Mouse (Mus musculus) midbrain, postnatal 0 days (tissue): Measurements from ENCODE around the gene Lrrc58. TPM values are rescaled to one million over a fixed set of nuclear protein-coding genes. Genes with fewer than 3 reads are reported as not detected.

ENCODE experiments used
- ATAC-seq: fragments of 200-750 bp; cut with Nextera tagmentation; 2 replicates; pipeline ENCODE4 v1.8.0; 2017; ENCODE audit warnings: moderate number of reproducible peaks, mild to moderate bottlenecking, moderate TSS enrichment, moderate library complexity; ENCODE audit not compliant: low FRiP score
- DNase-seq: peaks from one replicate; pipeline ENCODE4 v3.0.0-alpha.2; 2015; ENCODE audit warnings: low spot score
- H3K27ac ChIP-seq: fragments of 300-500 bp; sonication (generic); 2 replicates; pipeline ENCODE4 v1.5.1; 2014; ENCODE audit warnings: low read depth, mild to moderate bottlenecking, low read length, mixed read lengths
- H3K27me3 ChIP-seq: fragments of 300-500 bp; sonication (generic); 2 replicates; pipeline ENCODE4 v1.6.1; 2014; ENCODE audit warnings: low read length, control low read depth, mixed read lengths; ENCODE audit not compliant: insufficient read depth
- H3K36me3 ChIP-seq: fragments of 300-500 bp; sonication (generic); 2 replicates; pipeline ENCODE4 v1.6.1; 2014; ENCODE audit warnings: low read length, control low read depth, mixed read lengths; ENCODE audit not compliant: insufficient read depth
- H3K4me1 ChIP-seq: fragments of 300-500 bp; sonication (generic); 2 replicates; pipeline ENCODE4 v1.6.1; 2014; ENCODE audit warnings: mild to moderate bottlenecking, control low read depth, antibody characterized with exemption, low read length, mixed read lengths; ENCODE audit not compliant: insufficient read depth
- H3K4me2 ChIP-seq: fragments of 300-500 bp; sonication (generic); 2 replicates; pipeline ENCODE4 v1.6.1; 2014; ENCODE audit warnings: low read depth, mild to moderate bottlenecking, low read length, mixed read lengths; ENCODE audit not compliant: poor library complexity, severe bottlenecking
- H3K4me3 ChIP-seq: fragments of 300-500 bp; sonication (generic); 2 replicates; pipeline ENCODE4 v1.5.1; 2014; ENCODE audit warnings: low read depth, mild to moderate bottlenecking, low read length, moderate library complexity
- H3K9ac ChIP-seq: fragments of 300-500 bp; sonication (generic); replicated peaks from 2 replicates; pipeline ENCODE4 v1.6.1; 2014; ENCODE audit warnings: mild to moderate bottlenecking, low read length, moderate library complexity, mixed read lengths; ENCODE audit not compliant: poor library complexity, severe bottlenecking
- H3K9me3 ChIP-seq: fragments of 300-500 bp; sonication (generic); 2 replicates; pipeline ENCODE4 v1.6.1; 2016; ENCODE audit warnings: low read length, control low read depth
- CTCF ChIP-seq: IDR thresholded peaks from 2 replicates; pipeline ENCODE4 v1.5.1; 2016; ENCODE audit warnings: antibody characterized with exemption, mild to moderate bottlenecking
- WGBS: fragments of 180-500 bp; shearing (Covaris S2); extraction: QIAGEN DNeasy Blood & Tissue Kit; methylation state at CpG from one replicate; pipeline ENCODE4 v1.1.7; 2014; 5-methylcytosine and 5-hydroxymethylcytosine counted together
- polyA plus RNA-seq: library from polyadenylated mRNA; unstranded; fragments of >200 nt; fragmentation: Nextera tagmentation; extraction: Ambion mirVana; gene quantifications from 2 replicates; pipeline ENCODE4 v1.2.1, GENCODE M21; 2015
- total RNA-seq: library from RNA; depleted of rRNA; stranded (reverse); fragments of >200 nt; gene quantifications from 2 replicates; pipeline ENCODE4 v1.2.3, GENCODE M21; 2014

Lrrc58 gene
- total and polyA plus RNA-seq, 2 experiments from 2014 or later, result 46.1 to 88.2 TPM

GRCm38 (mm10) chr16:37842439-37842838 lies 25.8 kb upstream of the Lrrc58 start:
- Histone ChIP-seq H3K27me3 (no peaks in the 10 kb centered on the region), H3K4me2 (no peak overlapping the region), H3K9me3 (no peaks in the 10 kb centered on the region), H3K4me3 (no peak overlapping the region), H3K4me1 (no peaks in the 10 kb centered on the region), H3K36me3 (no peaks in the 10 kb centered on the region), H3K27ac (no peak overlapping the region), H3K9ac (no peak overlapping the region)
- ATAC-seq (no peak), DNase-seq (no peak)
- TF ChIP-seq CTCF, result no peak
- WGBS, result 78% methylated on average over 2 of the region's 2 CpGs

GRCm38 (mm10) chr16:37843740-37844139 lies 24.4 kb upstream of the Lrrc58 start:
- ATAC-seq, result no peak
- H3K27me3 ChIP-seq, result no peaks in the 10 kb centered on the region
- H3K4me2 ChIP-seq, result no peak overlapping the region
- no peak overlapping the region for H3K9ac ChIP-seq
- no peaks in the 10 kb centered on the region for H3K9me3 ChIP-seq
- no peak overlapping the region for H3K27ac ChIP-seq
- H3K4me3 ChIP-seq, result no peak overlapping the region
- TF ChIP-seq CTCF, result no peak
- 91% methylated on average over 12 of the region's 12 CpGs for WGBS
- H3K4me1 ChIP-seq, result no peaks in the 10 kb centered on the region
- no peaks in the 10 kb centered on the region for H3K36me3 ChIP-seq
- no peak for DNase-seq

GRCm38 (mm10) chr16:37845202-37845925 lies 22.8 kb upstream of the Lrrc58 start:
- 87% methylated on average over 7 of the region's 7 CpGs for WGBS
- Histone ChIP-seq H3K27me3 (no peaks in the 10 kb centered on the region), H3K4me1 (no peaks in the 10 kb centered on the region), H3K9ac (no peak overlapping the region), H3K4me3 (no peak overlapping the region), H3K9me3 (no peaks in the 10 kb centered on the region), H3K36me3 (no peaks in the 10 kb centered on the region), H3K27ac (no peak overlapping the region), H3K4me2 (no peak overlapping the region)
- no peak for DNase-seq
- ATAC-seq, result no peak
- TF ChIP-seq CTCF, result no peak

GRCm38 (mm10) chr16:37847081-37847480 lies 21.1 kb upstream of the Lrrc58 start:
- no peaks in the 10 kb centered on the region for H3K9me3 ChIP-seq
- no peak for TF ChIP-seq CTCF
- H3K4me1 ChIP-seq, result no peaks in the 10 kb centered on the region
- 88% methylated on average over 3 of the region's 3 CpGs for WGBS
- no peak overlapping the region for H3K27ac ChIP-seq
- H3K36me3 ChIP-seq, result no peaks in the 10 kb centered on the region
- no peak overlapping the region for H3K9ac ChIP-seq
- DNase-seq (no peak), ATAC-seq (no peak)
- no peak overlapping the region for H3K4me3 ChIP-seq
- H3K27me3 ChIP-seq, result no peaks in the 10 kb centered on the region
- H3K4me2 ChIP-seq, result no peak overlapping the region

- no peak overlapping the region for H3K4me2 ChIP-seq
- H3K27ac ChIP-seq, result no peak overlapping the region
- DNase-seq (no peak), ATAC-seq (no peak)
- H3K9ac ChIP-seq, result no peak overlapping the region
- H3K36me3 ChIP-seq, result no peaks in the 10 kb centered on the region
- 59% methylated on average over 5 of the region's 5 CpGs for WGBS
- H3K4me3 ChIP-seq, result no peak overlapping the region
- H3K9me3 ChIP-seq, result no peaks in the 10 kb centered on the region
- no peaks in the 10 kb centered on the region for H3K4me1 ChIP-seq
- H3K27me3 ChIP-seq, result no peaks in the 10 kb centered on the region
- TF ChIP-seq CTCF, result no peak
These were observed 16.8 kb upstream of the Lrrc58 start for GRCm38 (mm10) chr16:37851366-37851765.

GRCm38 (mm10) chr16:37853279-37853678 lies 14.9 kb upstream of the Lrrc58 start:
- ATAC-seq (no peak), DNase-seq (peak; percentile 52)
- H3K4me2 ChIP-seq, result no peak overlapping the region
- H3K27ac ChIP-seq, result no peak overlapping the region
- H3K9me3 ChIP-seq, result no peaks in the 10 kb centered on the region
- no peaks in the 10 kb centered on the region for H3K27me3 ChIP-seq
- H3K36me3 ChIP-seq, result no peaks in the 10 kb centered on the region
- WGBS, result 60% methylated on average over 9 of the region's 9 CpGs
- no peak for TF ChIP-seq CTCF
- no peak overlapping the region for H3K9ac ChIP-seq
- H3K4me3 ChIP-seq, result no peak overlapping the region
- H3K4me1 ChIP-seq, result no peaks in the 10 kb centered on the region
